Mouse (Mus musculus): Measurements from ENCODE around the gene Ptprd.

DNA sequence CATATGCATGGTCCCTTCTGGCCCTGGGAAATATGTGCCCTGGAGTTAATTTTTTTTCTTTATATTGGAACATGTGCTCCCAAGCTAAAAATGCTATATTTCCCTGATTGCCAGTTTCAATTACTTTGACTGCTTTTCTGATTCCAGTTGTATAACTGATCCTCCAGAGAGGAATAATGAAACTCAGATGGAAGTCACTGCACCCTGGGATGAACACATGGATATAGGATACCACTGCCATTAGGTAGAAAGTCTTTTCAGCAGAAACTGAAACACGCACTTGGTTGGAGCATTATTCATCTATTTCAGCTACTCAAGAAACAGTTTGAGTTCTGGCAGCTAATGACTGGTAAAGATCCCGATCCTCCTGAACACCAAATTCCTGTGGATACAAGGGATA, 2211.5 kb downstream of the Ptprd start:
- TF ChIP-seq MAFK (IDR thresholded peaks at IDR 0.05; ENCODE audit: borderline replicate concordance, low read depth, low read length), result no peak
- TF ChIP-seq CTCF (IDR thresholded peaks at IDR 0.05 in 2 of 3, conservative IDR thresholded peaks at IDR 0.05 in 1 of 3; ENCODE audit: control insufficient read depth in 1 of 3, insufficient read depth in 1 of 3, low read depth in 2 of 3, low read length in 3 of 3, poor library complexity in 1 of 3, severe bottlenecking in 1 of 3), result no peak
- no peak for TF ChIP-seq TBP (IDR thresholded peaks at IDR 0.05; ENCODE audit: low read depth, low read length)
- no peak for TF ChIP-seq EP300 (IDR thresholded peaks at IDR 0.05; ENCODE audit: low read depth in 1 of 2, low read length in 2 of 2)
- no peak for TF ChIP-seq POLR2A (IDR thresholded peaks at IDR 0.05; ENCODE audit: control insufficient read depth in 1 of 2, insufficient read depth in 1 of 2, low read depth in 1 of 2, low read length in 2 of 2, poor library complexity in 1 of 2)
- no peak for TF ChIP-seq UBTF (IDR thresholded peaks at IDR 0.05; ENCODE audit: borderline replicate concordance, insufficient read depth, low read depth, low read length)
- TF ChIP-seq RAD21 (IDR thresholded peaks at IDR 0.05; ENCODE audit: low read depth, low read length), result no peak
- no peak for TF ChIP-seq USF2 (IDR thresholded peaks at IDR 0.05; ENCODE audit: borderline replicate concordance in 1 of 2, insufficient read depth in 1 of 2, low read depth in 1 of 2, low read length in 2 of 2)

Data from MEL (cell line).